Mouse (Mus musculus): ENCODE data around the gene Asic4. TPM values are rescaled to one million over a fixed set of nuclear protein-coding genes. Genes with fewer than 3 reads are reported as not detected.

Asic4 gene
- polyA plus RNA-seq, 1 experiment from 2014 or later = 0.13 TPM

DNA sequence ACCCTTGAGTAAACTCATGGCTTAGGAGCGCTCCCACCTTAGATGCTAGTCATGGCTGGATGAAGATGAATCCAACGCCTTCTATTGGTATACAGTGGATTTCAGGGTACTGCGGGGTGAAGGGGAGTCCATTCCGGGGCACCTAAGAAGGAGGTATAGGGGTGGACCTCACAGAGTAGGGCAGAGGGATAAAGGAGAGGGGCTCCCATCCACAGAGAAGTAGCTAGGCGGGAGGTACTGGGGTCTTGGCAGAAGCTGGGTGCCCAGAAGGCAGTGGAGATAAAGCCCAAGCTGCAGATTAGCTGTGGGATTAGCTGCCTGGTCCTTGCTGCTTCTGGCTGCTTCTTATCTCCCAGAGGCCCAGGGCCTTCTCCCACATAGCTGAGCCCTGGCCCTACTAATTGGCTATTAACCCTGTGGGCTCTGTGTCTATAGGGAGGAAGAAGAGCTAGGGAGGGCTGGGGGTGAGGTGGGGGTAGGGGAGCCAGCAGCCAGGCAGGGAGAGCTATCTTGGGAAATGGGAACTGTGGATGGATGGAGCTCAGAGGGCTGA, 13.5 kb downstream of the Asic4 start:
- Histone ChIP-seq H3K9me3 (ENCODE audit: control insufficient read depth, low read length) (no peaks in the 10 kb centered on the region), H3K4me1 (ENCODE audit: control insufficient read depth, insufficient read depth, low read length) (peaks cover under 1% of the 10 kb centered on the region), H3K27ac (replicated peaks; ENCODE audit: low read depth, low read length) (no peak overlapping the region), H3K4me2 (ENCODE audit: low read depth, severe bottlenecking) (no peak overlapping the region; the same call in 1 of the 2 replicates), H3K27me3 (ENCODE audit: control insufficient read depth, insufficient read depth, low read length) (no peaks in the 10 kb centered on the region; the same call in 1 of the 2 replicates), H3K36me3 (ENCODE audit: control insufficient read depth, insufficient read depth, low read length) (no peaks in the 10 kb centered on the region), H3K4me3 (ENCODE audit: low read depth, low read length) (no peak overlapping the region), H3K9ac (ENCODE audit: low read length) (0 out of 2 replicates have a peak overlapping the region, but pooled peaks have one; percentile 7)
- no peak for DNase-seq (ENCODE audit: low spot score)
- 73% methylated on average over 5 of the region's 5 CpGs for WGBS
- no peak for ATAC-seq (ENCODE audit: insufficient number of reproducible peaks, low FRiP score, low TSS enrichment, low read depth)

DNA sequence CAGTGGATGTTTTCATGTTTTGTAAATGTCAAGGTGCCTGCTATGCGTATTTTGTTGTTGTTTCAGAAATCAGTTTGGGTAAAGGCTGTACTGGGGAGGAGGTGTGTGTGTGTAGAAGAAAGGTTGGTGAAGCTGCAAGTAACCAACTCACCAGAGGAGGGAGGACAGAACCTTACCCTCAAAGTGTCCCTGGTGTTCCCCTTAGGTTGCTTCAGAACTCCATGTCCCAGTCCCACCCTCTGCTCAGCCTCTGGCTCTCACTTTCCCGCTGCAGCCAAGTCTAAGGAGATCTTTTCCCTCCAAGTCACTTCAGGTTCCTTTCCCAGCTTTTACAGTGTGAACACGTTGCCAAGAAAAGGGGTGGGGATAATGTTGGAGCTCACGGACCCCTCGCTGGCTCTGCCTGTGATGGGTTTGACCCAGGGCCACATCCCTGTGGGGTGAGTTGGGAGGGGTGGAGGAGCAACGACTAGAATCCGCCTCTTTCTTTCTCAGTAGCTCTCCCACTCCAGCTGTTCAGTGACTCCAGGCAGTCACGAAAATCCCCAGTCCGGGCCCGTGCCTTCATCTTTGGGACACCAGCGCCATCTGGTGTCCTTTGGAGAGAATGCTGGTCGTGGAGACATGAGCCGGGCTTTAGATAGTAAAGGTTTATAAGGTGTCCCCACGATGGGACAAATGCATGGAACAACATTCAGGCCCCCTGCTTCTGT, 17.1 kb downstream of the Asic4 start:
- Histone ChIP-seq H3K4me3 (ENCODE audit: low read depth, low read length) (no peak overlapping the region), H3K36me3 (ENCODE audit: control insufficient read depth, insufficient read depth, low read length) (no peaks in the 10 kb centered on the region), H3K9ac (ENCODE audit: low read length) (no peak overlapping the region; the same call in 1 of the 2 replicates), H3K4me2 (ENCODE audit: low read depth, severe bottlenecking) (no peak overlapping the region), H3K9me3 (ENCODE audit: control insufficient read depth, low read length) (no peaks in the 10 kb centered on the region), H3K27ac (replicated peaks; ENCODE audit: low read depth, low read length) (no peak overlapping the region), H3K27me3 (ENCODE audit: control insufficient read depth, insufficient read depth, low read length) (peaks cover 2% of the 10 kb centered on the region; the same call in 1 of the 2 replicates), H3K4me1 (ENCODE audit: control insufficient read depth, insufficient read depth, low read length) (no peaks in the 10 kb centered on the region)
- DNase-seq (ENCODE audit: low spot score) (peak; percentile 92), ATAC-seq (ENCODE audit: insufficient number of reproducible peaks, low FRiP score, low TSS enrichment, low read depth) (peak; percentile 46; the same call in 1 of the 2 replicates)
- WGBS = 6% methylated on average over 14 of the region's 14 CpGs

DNA sequence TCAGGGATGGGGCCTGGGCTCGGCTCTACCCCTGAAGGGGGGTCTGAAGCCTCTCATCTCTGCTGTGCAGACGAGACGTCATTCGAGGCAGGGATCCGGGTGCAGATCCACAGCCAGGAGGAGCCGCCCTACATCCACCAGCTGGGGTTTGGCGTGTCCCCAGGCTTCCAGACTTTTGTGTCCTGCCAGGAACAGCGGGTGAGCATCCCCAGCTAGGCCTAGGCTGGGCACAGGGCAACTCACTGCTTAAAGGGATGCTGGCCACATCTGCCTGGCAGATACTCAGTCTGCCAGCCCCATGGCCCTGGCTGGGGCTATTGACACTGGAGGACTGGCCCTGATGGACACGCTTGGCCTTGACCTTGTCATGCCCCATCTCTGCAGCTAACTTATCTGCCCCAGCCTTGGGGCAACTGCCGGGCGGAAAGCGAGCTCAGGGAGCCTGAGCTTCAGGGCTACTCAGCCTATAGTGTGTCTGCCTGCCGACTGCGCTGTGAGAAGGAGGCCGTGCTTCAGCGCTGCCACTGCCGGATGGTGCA, 19.1 kb downstream of the Asic4 start:
- H3K36me3 ChIP-seq (ENCODE audit: control insufficient read depth, insufficient read depth, low read length) = no peaks in the 10 kb centered on the region
- H3K9me3 ChIP-seq (ENCODE audit: control insufficient read depth, low read length) = no peaks in the 10 kb centered on the region
- no peak overlapping the region for H3K27ac ChIP-seq (replicated peaks; ENCODE audit: low read depth, low read length)
- H3K4me1 ChIP-seq (ENCODE audit: control insufficient read depth, insufficient read depth, low read length) = no peaks in the 10 kb centered on the region
- ATAC-seq (ENCODE audit: insufficient number of reproducible peaks, low FRiP score, low TSS enrichment, low read depth) = no peak
- WGBS = 73% methylated on average over 17 of the region's 17 CpGs
- no peak for DNase-seq (ENCODE audit: low spot score)
- H3K9ac ChIP-seq (ENCODE audit: low read length) = no peak overlapping the region
- no peak overlapping the region for H3K4me2 ChIP-seq (ENCODE audit: low read depth, severe bottlenecking)
- peaks cover 2% of the 10 kb centered on the region; the same call in 1 of the 2 replicates for H3K27me3 ChIP-seq (ENCODE audit: control insufficient read depth, insufficient read depth, low read length)
- no peak overlapping the region for H3K4me3 ChIP-seq (ENCODE audit: low read depth, low read length)

DNA sequence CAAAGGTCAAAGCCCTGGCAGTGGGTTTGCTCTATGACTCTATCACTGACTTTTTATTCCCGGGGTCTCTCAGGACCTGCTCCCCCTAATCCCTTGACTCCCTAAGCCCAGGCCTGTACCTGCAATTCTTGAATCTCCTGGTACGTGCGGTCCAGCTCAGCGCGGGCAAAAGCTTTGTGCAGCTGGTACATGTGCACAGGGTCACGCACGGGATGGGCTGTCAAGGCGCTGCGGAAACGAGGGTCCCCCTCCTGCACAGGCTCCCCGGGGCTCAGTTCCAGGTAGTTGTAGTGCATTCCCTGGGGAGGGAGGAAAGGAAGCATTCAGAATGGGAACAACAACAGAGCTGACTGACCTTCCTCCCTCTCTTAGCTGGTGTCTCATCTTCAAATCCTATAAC, 26.2 kb downstream of the Asic4 start:
- H3K9me3 ChIP-seq (ENCODE audit: control insufficient read depth, low read length) = no peaks in the 10 kb centered on the region
- H3K36me3 ChIP-seq (ENCODE audit: control insufficient read depth, insufficient read depth, low read length) = peaks cover 7% of the 10 kb centered on the region
- H3K27me3 ChIP-seq (ENCODE audit: control insufficient read depth, insufficient read depth, low read length) = peaks cover 19% of the 10 kb centered on the region
- H3K4me3 ChIP-seq (ENCODE audit: low read depth, low read length) = no peak overlapping the region
- no peak overlapping the region for H3K9ac ChIP-seq (ENCODE audit: low read length)
- ATAC-seq (ENCODE audit: insufficient number of reproducible peaks, low FRiP score, low TSS enrichment, low read depth) = no peak
- H3K4me2 ChIP-seq (ENCODE audit: low read depth, severe bottlenecking) = no peak overlapping the region
- H3K27ac ChIP-seq (replicated peaks; ENCODE audit: low read depth, low read length) = no peak overlapping the region
- H3K4me1 ChIP-seq (ENCODE audit: control insufficient read depth, insufficient read depth, low read length) = peaks cover 16% of the 10 kb centered on the region
- WGBS = 93% methylated on average over 11 of the region's 11 CpGs
- no peak for DNase-seq (ENCODE audit: low spot score)

DNA sequence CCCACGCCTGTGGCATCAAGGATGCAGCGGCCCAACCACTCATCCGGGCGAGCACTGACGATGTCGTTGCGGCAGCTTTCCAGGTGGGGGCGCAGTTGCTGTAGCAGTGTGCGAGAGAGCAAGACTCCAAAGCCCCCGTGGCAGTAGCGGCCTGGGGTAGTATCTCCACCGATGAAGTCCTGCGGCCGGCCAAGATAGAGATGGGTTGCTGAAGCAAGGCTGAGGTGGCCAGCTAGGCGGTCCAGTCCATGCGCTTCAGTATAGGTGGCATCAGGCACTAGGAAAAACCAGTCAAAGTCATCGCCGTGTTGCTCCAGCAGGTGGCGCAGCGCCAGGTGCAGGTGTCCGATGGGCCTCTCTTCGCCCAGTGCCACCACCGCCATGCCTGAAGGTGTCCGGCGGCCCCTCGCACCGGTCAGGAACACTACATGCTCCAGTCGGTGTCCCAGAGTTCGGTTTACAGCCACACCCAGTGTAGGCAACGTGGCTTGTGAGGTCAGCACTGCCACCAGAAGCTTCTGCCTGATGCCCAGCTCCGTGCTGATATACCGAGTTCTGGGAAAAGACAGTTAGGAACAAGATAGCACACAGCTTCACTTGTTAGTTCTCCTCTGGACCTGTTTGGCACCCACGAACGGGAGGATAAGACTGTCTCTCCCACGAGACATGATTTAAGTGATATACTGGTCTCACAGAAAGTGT, 27.2 kb downstream of the Asic4 start:
- no peak overlapping the region for H3K27ac ChIP-seq (replicated peaks; ENCODE audit: low read depth, low read length)
- DNase-seq (ENCODE audit: low spot score) (peak; percentile 95), ATAC-seq (ENCODE audit: insufficient number of reproducible peaks, low FRiP score, low TSS enrichment, low read depth) (peak; percentile 26; the same call in 1 of the 2 replicates)
- H3K4me2 ChIP-seq (ENCODE audit: low read depth, severe bottlenecking) = peak overlapping the region; percentile 93
- peak overlapping the region; percentile 12; the same call in 1 of the 2 replicates for H3K4me3 ChIP-seq (ENCODE audit: low read depth, low read length)
- WGBS = 15% methylated on average over 35 of the region's 35 CpGs
- H3K4me1 ChIP-seq (ENCODE audit: control insufficient read depth, insufficient read depth, low read length) = peaks cover 16% of the 10 kb centered on the region
- H3K9ac ChIP-seq (ENCODE audit: low read length) = no peak overlapping the region
- peaks cover 7% of the 10 kb centered on the region for H3K36me3 ChIP-seq (ENCODE audit: control insufficient read depth, insufficient read depth, low read length)
- no peaks in the 10 kb centered on the region for H3K9me3 ChIP-seq (ENCODE audit: control insufficient read depth, low read length)
- peaks cover 27% of the 10 kb centered on the region for H3K27me3 ChIP-seq (ENCODE audit: control insufficient read depth, insufficient read depth, low read length)

DNA sequence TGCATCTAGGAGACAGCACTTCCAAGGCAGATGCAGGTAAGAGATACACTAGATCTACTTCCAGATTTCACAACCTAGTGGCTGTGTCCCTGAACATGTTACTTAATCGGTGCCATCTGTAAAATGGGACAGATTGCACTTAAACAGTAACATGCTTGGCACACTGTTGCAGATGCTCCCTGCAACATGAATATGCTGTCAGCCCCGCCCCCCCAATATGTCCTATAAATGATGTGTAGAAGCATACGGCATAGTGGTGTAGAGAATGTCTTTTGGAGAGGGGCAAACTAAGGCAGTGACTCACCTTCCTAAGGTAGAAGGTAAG, 27.7 kb downstream of the Asic4 start:
- no peak for ATAC-seq (ENCODE audit: insufficient number of reproducible peaks, low FRiP score, low TSS enrichment, low read depth)
- Histone ChIP-seq H3K4me2 (ENCODE audit: low read depth, severe bottlenecking) (peak overlapping the region; percentile 93), H3K4me1 (ENCODE audit: control insufficient read depth, insufficient read depth, low read length) (peaks cover 16% of the 10 kb centered on the region), H3K27me3 (ENCODE audit: control insufficient read depth, insufficient read depth, low read length) (peaks cover 32% of the 10 kb centered on the region), H3K9me3 (ENCODE audit: control insufficient read depth, low read length) (no peaks in the 10 kb centered on the region), H3K9ac (ENCODE audit: low read length) (no peak overlapping the region), H3K4me3 (ENCODE audit: low read depth, low read length) (peak overlapping the region; percentile 85), H3K36me3 (ENCODE audit: control insufficient read depth, insufficient read depth, low read length) (peaks cover 7% of the 10 kb centered on the region), H3K27ac (replicated peaks; ENCODE audit: low read depth, low read length) (no peak overlapping the region)
- 52% methylated on average over 3 of the region's 3 CpGs for WGBS
- no peak for DNase-seq (ENCODE audit: low spot score)

DNA sequence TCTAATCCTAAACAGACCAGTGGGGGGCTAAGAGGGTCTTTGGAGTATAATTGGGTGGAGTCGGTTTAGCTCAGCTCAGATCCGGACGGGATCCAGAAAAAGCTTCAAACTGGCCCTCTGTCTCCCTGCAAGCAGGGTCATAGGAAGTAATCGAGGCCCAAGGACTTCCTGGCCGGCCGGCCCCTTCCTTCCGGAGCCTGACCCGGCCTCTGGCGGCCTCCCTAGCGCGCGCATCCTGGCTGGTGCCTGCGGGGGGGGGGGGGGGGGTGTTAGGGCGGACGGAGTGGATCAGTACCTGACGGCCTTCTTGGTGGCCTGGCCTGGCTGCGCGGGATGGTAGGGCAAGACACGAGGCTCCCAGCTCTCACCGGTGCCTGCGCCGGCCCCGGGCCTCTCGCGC, 28.3 kb downstream of the Asic4 start:
- 0 out of 2 replicates have a peak, but pooled peaks have one; percentile 3 for ATAC-seq (ENCODE audit: insufficient number of reproducible peaks, low FRiP score, low TSS enrichment, low read depth)
- WGBS = under 1% methylated on average over 21 of the region's 25 CpGs
- DNase-seq (ENCODE audit: low spot score) = peak; percentile 43
- Histone ChIP-seq H3K4me2 (ENCODE audit: low read depth, severe bottlenecking) (peak overlapping the region; percentile 93), H3K4me1 (ENCODE audit: control insufficient read depth, insufficient read depth, low read length) (peaks cover 16% of the 10 kb centered on the region), H3K36me3 (ENCODE audit: control insufficient read depth, insufficient read depth, low read length) (peaks cover 7% of the 10 kb centered on the region), H3K27me3 (ENCODE audit: control insufficient read depth, insufficient read depth, low read length) (peaks cover 33% of the 10 kb centered on the region), H3K4me3 (ENCODE audit: low read depth, low read length) (peak overlapping the region; percentile 85), H3K9ac (ENCODE audit: low read length) (peak overlapping the region; percentile 68), H3K9me3 (ENCODE audit: control insufficient read depth, low read length) (no peaks in the 10 kb centered on the region), H3K27ac (replicated peaks; ENCODE audit: low read depth, low read length) (no peak overlapping the region; the same call in 1 of the 2 replicates)

DNA sequence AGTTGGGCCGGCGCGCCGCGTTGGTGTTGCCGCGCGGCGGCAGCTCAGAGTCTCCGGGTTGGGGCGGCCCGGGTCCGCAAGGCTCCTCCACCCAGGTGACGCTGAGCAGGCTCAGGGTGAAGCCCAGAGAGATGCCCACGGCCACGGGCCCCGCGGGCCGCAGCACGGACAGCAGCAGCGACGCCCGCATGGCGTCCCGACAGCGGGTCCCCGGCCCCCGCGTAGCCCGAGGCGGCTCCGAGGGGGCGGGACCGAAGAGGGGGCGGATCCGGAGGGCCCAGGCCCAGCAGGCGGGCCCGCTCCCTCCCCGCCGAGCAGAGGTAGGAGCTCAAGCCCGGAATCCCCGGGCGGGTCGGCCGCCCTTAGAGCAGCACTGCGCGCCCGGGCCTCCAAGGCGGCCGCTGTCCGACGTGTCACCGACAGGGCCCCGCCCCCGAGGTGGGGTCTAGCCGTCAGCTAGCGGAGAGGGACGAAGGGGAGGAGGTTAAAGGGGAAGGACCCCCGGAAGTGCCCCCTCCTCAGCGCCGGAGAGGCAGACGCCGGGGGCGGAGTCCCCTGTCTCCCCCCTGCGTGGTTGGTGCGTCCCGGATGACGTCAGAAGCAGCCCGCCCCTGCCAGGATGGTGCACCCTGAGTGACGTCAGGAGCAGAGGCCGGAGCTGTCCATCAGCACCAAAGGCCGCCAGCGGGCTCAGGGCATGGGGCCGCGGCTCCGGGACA, 28.8 kb downstream of the Asic4 start, which contains the start of the genes Chpf and Tmem198:
Gene Chpf (minus strand): TSS at position 392 of the 719 bp plus-strand sequence.
Gene Tmem198 (plus strand): TSS at position 617 of the 719 bp plus-strand sequence.
- under 1% methylated on average over 60 of the region's 76 CpGs for WGBS
- Histone ChIP-seq H3K9me3 (ENCODE audit: control insufficient read depth, low read length) (no peaks in the 10 kb centered on the region), H3K4me2 (ENCODE audit: low read depth, severe bottlenecking) (peak within 1 kb of the TSS; percentile 93), H3K9ac (ENCODE audit: low read length) (peak within 1 kb of the TSS; percentile 68), H3K27ac (replicated peaks; ENCODE audit: low read depth, low read length) (peak within 1 kb of the TSS; percentile 52; the same call in 1 of the 2 replicates), H3K27me3 (ENCODE audit: control insufficient read depth, insufficient read depth, low read length) (peaks cover 33% of the 10 kb centered on the region), H3K4me3 (ENCODE audit: low read depth, low read length) (peak within 1 kb of the TSS; percentile 85), H3K4me1 (ENCODE audit: control insufficient read depth, insufficient read depth, low read length) (peaks cover 16% of the 10 kb centered on the region), H3K36me3 (ENCODE audit: control insufficient read depth, insufficient read depth, low read length) (peaks cover 7% of the 10 kb centered on the region)
- DNase-seq (ENCODE audit: low spot score) (peak; percentile 100), ATAC-seq (ENCODE audit: insufficient number of reproducible peaks, low FRiP score, low TSS enrichment, low read depth) (peak; percentile 88)
